Mouse (Mus musculus) lung, embryonic 15.5 days (tissue): ENCODE data around the gene Tmc1. TPM values are rescaled to one million over a fixed set of nuclear protein-coding genes. Genes with fewer than 3 reads are reported as not detected.
A peak's percentile ranks its signal among the peaks of the same experiment; 100 is the strongest.

ENCODE experiments used
- ATAC-seq: fragments of 200-750 bp; cut with Nextera tagmentation; 2 replicates; pipeline ENCODE4 v1.8.0; 2017; ENCODE audit warnings: moderate number of reproducible peaks, borderline replicate concordance; ENCODE audit not compliant: low FRiP score, low TSS enrichment; ENCODE audit errors: extremely low read depth
- H3K27ac ChIP-seq: fragments of 300-500 bp; sonication (generic); 2 replicates; pipeline ENCODE4 v1.5.1; 2015; ENCODE audit warnings: moderate library complexity, mild to moderate bottlenecking, inconsistent platforms
- H3K27me3 ChIP-seq: fragments of 300-500 bp; sonication (generic); 2 replicates; pipeline ENCODE4 v1.6.1; 2015; ENCODE audit warnings: inconsistent platforms
- H3K36me3 ChIP-seq: fragments of 300-500 bp; sonication (generic); 2 replicates; pipeline ENCODE4 v1.6.1; 2015; ENCODE audit warnings: inconsistent platforms
- H3K4me1 ChIP-seq: fragments of 300-500 bp; sonication (generic); 2 replicates; pipeline ENCODE4 v1.6.1; 2015; ENCODE audit warnings: inconsistent platforms
- H3K4me2 ChIP-seq: fragments of 300-500 bp; sonication (generic); 2 replicates; pipeline ENCODE4 v1.6.1; 2015; ENCODE audit warnings: inconsistent platforms, mild to moderate bottlenecking, moderate library complexity
- H3K4me3 ChIP-seq: fragments of 300-500 bp; sonication (generic); 2 replicates; pipeline ENCODE4 v1.5.1; 2015; ENCODE audit warnings: mild to moderate bottlenecking, inconsistent platforms
- H3K9ac ChIP-seq: fragments of 300-500 bp; sonication (generic); 2 replicates; pipeline ENCODE4 v1.6.1; 2015; ENCODE audit warnings: inconsistent platforms
- H3K9me3 ChIP-seq: fragments of 300-500 bp; sonication (generic); 2 replicates; pipeline ENCODE4 v1.6.1; 2016; ENCODE audit warnings: inconsistent platforms
- whole genome bisulfite sequencing: fragments of 180-500 bp; shearing (Covaris S2); methylation state at CpG from one replicate; pipeline ENCODE4 v1.1.7; 2015; 5-methylcytosine and 5-hydroxymethylcytosine counted together
- polyA plus RNA-seq: library from polyadenylated mRNA; unstranded; fragments of >200 nt; fragmentation: Nextera tagmentation; extraction: Ambion mirVana; gene quantifications from 2 replicates; pipeline ENCODE4 v1.2.1, GENCODE M21; 2015

The Tmc1 gene
- polyA plus RNA-seq, 1 experiment from 2014 or later, result 0.06 TPM

GRCm38 (mm10) chr19:20881205-20881604, 72.8 kb downstream of the Tmc1 start:
- Histone ChIP-seq H3K9ac (no peak overlapping the region), H3K36me3 (no peaks in the 10 kb centered on the region), H3K27ac (no peak overlapping the region), H3K4me3 (no peak overlapping the region), H3K27me3 (no peaks in the 10 kb centered on the region), H3K9me3 (no peaks in the 10 kb centered on the region), H3K4me2 (no peak overlapping the region), H3K4me1 (no peaks in the 10 kb centered on the region)
- ATAC-seq, result no peak
- 62% methylated on average over 2 of the region's 2 CpGs for WGBS

GRCm38 (mm10) chr19:20875881-20876280, 78.1 kb downstream of the Tmc1 start:
- H3K4me3 ChIP-seq, result no peak overlapping the region
- H3K4me1 ChIP-seq, result no peaks in the 10 kb centered on the region
- 53% methylated on average over 4 of the region's 4 CpGs for WGBS
- H3K36me3 ChIP-seq, result no peaks in the 10 kb centered on the region
- H3K27ac ChIP-seq, result no peak overlapping the region
- no peaks in the 10 kb centered on the region for H3K9me3 ChIP-seq
- no peak overlapping the region for H3K9ac ChIP-seq
- ATAC-seq, result no peak
- H3K27me3 ChIP-seq, result no peaks in the 10 kb centered on the region
- H3K4me2 ChIP-seq, result no peak overlapping the region

GRCm38 (mm10) chr19:20861779-20862178, 92.2 kb downstream of the Tmc1 start:
- no peaks in the 10 kb centered on the region for H3K36me3 ChIP-seq
- H3K4me3 ChIP-seq, result no peak overlapping the region
- H3K4me2 ChIP-seq, result no peak overlapping the region
- ATAC-seq, result no peak
- H3K27me3 ChIP-seq, result no peaks in the 10 kb centered on the region
- no peaks in the 10 kb centered on the region for H3K9me3 ChIP-seq
- H3K27ac ChIP-seq, result no peak overlapping the region
- no peaks in the 10 kb centered on the region for H3K4me1 ChIP-seq
- whole genome bisulfite sequencing, result 69% methylated on average over 4 of the region's 4 CpGs
- H3K9ac ChIP-seq, result no peak overlapping the region

- ATAC-seq, result no peak
These were observed 93.7 kb downstream of the Tmc1 start for GRCm38 (mm10) chr19:20860270-20860669.

GRCm38 (mm10) chr19:20857819-20858218, 96.2 kb downstream of the Tmc1 start:
- H3K9ac ChIP-seq, result no peak overlapping the region
- H3K27me3 ChIP-seq, result no peaks in the 10 kb centered on the region
- no peak for ATAC-seq
- no peak overlapping the region for H3K27ac ChIP-seq
- no peak overlapping the region for H3K4me2 ChIP-seq
- H3K4me3 ChIP-seq, result no peak overlapping the region
- no peaks in the 10 kb centered on the region for H3K4me1 ChIP-seq
- no peaks in the 10 kb centered on the region for H3K9me3 ChIP-seq
- H3K36me3 ChIP-seq, result no peaks in the 10 kb centered on the region

More at GRCm38 (mm10) chr19:20860270-20860669, 93.7 kb downstream of the Tmc1 start:
- no peak overlapping the region for H3K27ac ChIP-seq
- H3K36me3 ChIP-seq, result no peaks in the 10 kb centered on the region
- no peak overlapping the region for H3K4me3 ChIP-seq
- no peaks in the 10 kb centered on the region for H3K27me3 ChIP-seq
- H3K4me1 ChIP-seq, result no peaks in the 10 kb centered on the region
- no peak overlapping the region for H3K4me2 ChIP-seq
- 72% methylated on average over 1 of the region's 1 CpGs for WGBS
- no peaks in the 10 kb centered on the region for H3K9me3 ChIP-seq
- H3K9ac ChIP-seq, result no peak overlapping the region

- Histone ChIP-seq H3K36me3 (no peaks in the 10 kb centered on the region), H3K9ac (no peak overlapping the region), H3K27ac (no peak overlapping the region), H3K9me3 (no peaks in the 10 kb centered on the region), H3K27me3 (no peaks in the 10 kb centered on the region), H3K4me1 (no peaks in the 10 kb centered on the region), H3K4me3 (no peak overlapping the region), H3K4me2 (no peak overlapping the region)
- 56% methylated on average over 5 of the region's 5 CpGs for WGBS
- ATAC-seq, result no peak
These were observed 105.1 kb downstream of the Tmc1 start for GRCm38 (mm10) chr19:20848906-20849305.

GRCm38 (mm10) chr19:20847476-20848073, 106.4 kb downstream of the Tmc1 start:
- Histone ChIP-seq H3K9ac (no peak overlapping the region), H3K9me3 (no peaks in the 10 kb centered on the region), H3K36me3 (no peaks in the 10 kb centered on the region), H3K27me3 (no peaks in the 10 kb centered on the region), H3K4me1 (no peaks in the 10 kb centered on the region), H3K4me3 (no peak overlapping the region), H3K27ac (no peak overlapping the region), H3K4me2 (no peak overlapping the region)
- WGBS, result 60% methylated on average over 3 of the region's 3 CpGs
- ATAC-seq, result no peak

GRCm38 (mm10) chr19:20837422-20837821, 116.6 kb downstream of the Tmc1 start:
- WGBS, result 92% methylated on average over 2 of the region's 2 CpGs
- H3K9me3 ChIP-seq, result no peaks in the 10 kb centered on the region
- no peak overlapping the region for H3K9ac ChIP-seq
- H3K27ac ChIP-seq, result no peak overlapping the region
- no peak for ATAC-seq
- H3K4me1 ChIP-seq, result no peaks in the 10 kb centered on the region
- no peaks in the 10 kb centered on the region for H3K36me3 ChIP-seq
- H3K4me2 ChIP-seq, result no peak overlapping the region
- no peak overlapping the region for H3K4me3 ChIP-seq
- H3K27me3 ChIP-seq, result no peaks in the 10 kb centered on the region

- Histone ChIP-seq H3K27ac (no peak overlapping the region), H3K4me2 (no peak overlapping the region), H3K9ac (no peak overlapping the region), H3K36me3 (no peaks in the 10 kb centered on the region), H3K4me1 (no peaks in the 10 kb centered on the region), H3K9me3 (no peaks in the 10 kb centered on the region), H3K27me3 (no peaks in the 10 kb centered on the region), H3K4me3 (no peak overlapping the region)
- 55% methylated on average over 9 of the region's 9 CpGs for WGBS
- peak; percentile 92; the same call in 1 of the 2 replicates for ATAC-seq
These were observed 117.8 kb downstream of the Tmc1 start for GRCm38 (mm10) chr19:20836055-20836845.

- WGBS, result 45% methylated on average over 1 of the region's 1 CpGs
- Histone ChIP-seq H3K4me1 (no peaks in the 10 kb centered on the region), H3K4me3 (no peak overlapping the region), H3K36me3 (no peaks in the 10 kb centered on the region), H3K27ac (no peak overlapping the region), H3K4me2 (no peak overlapping the region), H3K9me3 (no peaks in the 10 kb centered on the region), H3K27me3 (no peaks in the 10 kb centered on the region), H3K9ac (no peak overlapping the region)
- no peak for ATAC-seq
These were observed 119.1 kb downstream of the Tmc1 start for GRCm38 (mm10) chr19:20834895-20835294.

- no peak for ATAC-seq
These were observed 154.5 kb downstream of the Tmc1 start for GRCm38 (mm10) chr19:20799460-20799859.

GRCm38 (mm10) chr19:20797558-20798101, 156.4 kb downstream of the Tmc1 start:
- no peak for ATAC-seq
- Histone ChIP-seq H3K4me2 (no peak overlapping the region), H3K4me1 (no peaks in the 10 kb centered on the region), H3K9ac (no peak overlapping the region), H3K4me3 (no peak overlapping the region), H3K9me3 (no peaks in the 10 kb centered on the region), H3K27ac (no peak overlapping the region), H3K27me3 (no peaks in the 10 kb centered on the region), H3K36me3 (no peaks in the 10 kb centered on the region)
- 39% methylated on average over 6 of the region's 6 CpGs for WGBS

More at GRCm38 (mm10) chr19:20799460-20799859, 154.5 kb downstream of the Tmc1 start:
- H3K9me3 ChIP-seq, result no peaks in the 10 kb centered on the region
- no peak overlapping the region for H3K4me2 ChIP-seq
- no peaks in the 10 kb centered on the region for H3K27me3 ChIP-seq
- no peak overlapping the region for H3K4me3 ChIP-seq
- no peaks in the 10 kb centered on the region for H3K4me1 ChIP-seq
- no peak overlapping the region for H3K9ac ChIP-seq
- no peaks in the 10 kb centered on the region for H3K36me3 ChIP-seq
- no peak overlapping the region for H3K27ac ChIP-seq
